24 mouse cellular contexts compared by ENCODE assay signal in genomic region chr13:44788352-44789125, GRCm38 (mm10). TPM values are rescaled to one million over a fixed set of nuclear protein-coding genes. Genes with fewer than 3 reads are reported as not detected.
DNase-seq lines count a peak whose midpoint lies in the region; ATAC-seq lines count a peak whose summit lies in the region.
"Had no signal": no experiment of that assay in that cellular context is flagged by ENCODE, and none has a peak within 500 bp of the region (broad histone marks: within the 10 kb centered on the region; RNA-seq: fewer than 3 reads in every experiment).

No protein-coding gene starts in this region.

- no peak overlapping the region for H3K9ac ChIP-seq in heart, embryonic 11.5 days (ENCODE audit: low read depth, low read length)
- H3K9ac ChIP-seq in heart, embryonic 15.5 days: no peak overlapping the region
- H3K9ac ChIP-seq: forebrain, embryonic 13.5 days; forebrain, postnatal 0 days; hindbrain, embryonic 12.5 days had no signal

- H3K9me3 ChIP-seq in heart, embryonic 11.5 days (replicated peaks; ENCODE audit: control insufficient read depth, low read length): no peaks in the 10 kb centered on the region
- no peaks in the 10 kb centered on the region for H3K9me3 ChIP-seq in heart, embryonic 15.5 days (replicated peaks)
- H3K9me3 ChIP-seq: embryonic facial prominence, embryonic 10.5 days; forebrain, embryonic 13.5 days; G1E; hindbrain, embryonic 12.5 days had no signal

- no peak for ATAC-seq in heart, embryonic 11.5 days (replicated peaks; ENCODE audit: insufficient number of reproducible peaks, low FRiP score, low TSS enrichment)
- no peak for ATAC-seq in heart, embryonic 15.5 days (replicated peaks; ENCODE audit: insufficient number of reproducible peaks, insufficient read depth, low FRiP score, low read depth)
- peak; percentile 52 for ATAC-seq in granulocyte monocyte progenitor cell, adult 5-6 weeks (replicated peaks; ENCODE audit: poor library complexity, severe bottlenecking)
- no peak for ATAC-seq in cerebellum, adult (ENCODE audit: insufficient number of reproducible peaks, low FRiP score, low TSS enrichment)
- ATAC-seq: CD4-positive, CD25-positive, alpha-beta regulatory T cell, adult 4 months; forebrain, embryonic 13.5 days; forebrain, postnatal 0 days; hindbrain, embryonic 16.5 days; inflammation-experienced regulatory T-cells, adult 6 months; intestine, postnatal 0 days; Patski had no signal

- no peaks in the 10 kb centered on the region for H3K27me3 ChIP-seq in heart, embryonic 11.5 days (ENCODE audit: control insufficient read depth, insufficient read depth, low read length)
- H3K27me3 ChIP-seq in heart, embryonic 15.5 days: no peaks in the 10 kb centered on the region
- H3K27me3 ChIP-seq in splenic B cell, adult 2 months (ENCODE audit: control insufficient read depth, insufficient read depth, low read length, poor library complexity, severe bottlenecking): no peaks in the 10 kb centered on the region
- H3K27me3 ChIP-seq: forebrain, embryonic 13.5 days; hindbrain, embryonic 12.5 days; Patski had no signal

- peaks cover 29% of the 10 kb centered on the region for H3K4me1 ChIP-seq in heart, embryonic 11.5 days (ENCODE audit: control insufficient read depth, insufficient read depth, low read length)
- peaks cover 54% of the 10 kb centered on the region for H3K4me1 ChIP-seq in heart, embryonic 15.5 days (replicated peaks)

- H3K27ac ChIP-seq in heart, embryonic 11.5 days (ENCODE audit: low read depth, low read length): peak overlapping the region; percentile 52; the same call in 1 of the 2 replicates
- H3K27ac ChIP-seq in heart, embryonic 15.5 days: peak overlapping the region; percentile 71
- H3K27ac ChIP-seq: embryonic facial prominence, embryonic 10.5 days; forebrain, embryonic 13.5 days; hindbrain, embryonic 12.5 days; kidney, postnatal 0 days had no signal

- peak overlapping the region; percentile 52 for H3K4me2 ChIP-seq in heart, embryonic 11.5 days
- H3K4me2 ChIP-seq in heart, embryonic 15.5 days: peak overlapping the region; percentile 55
- H3K4me2 ChIP-seq: forebrain, embryonic 13.5 days; hindbrain, embryonic 12.5 days had no signal

- no peaks in the 10 kb centered on the region for H3K36me3 ChIP-seq in heart, embryonic 11.5 days (ENCODE audit: control insufficient read depth, insufficient read depth, low read length)
- H3K36me3 ChIP-seq in heart, embryonic 15.5 days: no peaks in the 10 kb centered on the region
- no peaks in the 10 kb centered on the region for H3K36me3 ChIP-seq in splenic B cell, adult 2 months (ENCODE audit: control insufficient read depth, insufficient read depth, low read length, poor library complexity, severe bottlenecking)
- H3K36me3 ChIP-seq: hindbrain, embryonic 12.5 days had no signal

- DNase-seq in heart, postnatal 10 days: no peak
- no peak for DNase-seq in heart, postnatal 14 days
- peak; percentile 72 for DNase-seq in splenic B cell, adult 2 months (ENCODE audit: low read depth, low spot score)
- DNase-seq: adrenal gland, adult 2 months; adrenal gland, postnatal 25 days; cerebellum, adult 2 months; cerebellum, postnatal 10 days; forebrain, postnatal 0 days; gastrocnemius, postnatal 14 days; kidney, adult 9 months had no signal

- intact Hi-C loops in heart, postnatal 10 days (cut with DNase I): loop anchor here (5.0 kb wide), 1 partner anchor 926 kb away; no protein-coding TSS in a partner anchor
- intact Hi-C loops in heart, postnatal 14 days (cut with DNase I): loop anchor here (2.0 kb wide), 1 partner anchor 54 kb away; no protein-coding TSS in a partner anchor

- H3K4me3 ChIP-seq in heart, embryonic 11.5 days (ENCODE audit: low read depth, low read length): no peak overlapping the region
- H3K4me3 ChIP-seq in heart, embryonic 15.5 days: peak overlapping the region; percentile 19; the same call in 1 of the 2 replicates
- H3K4me3 ChIP-seq: embryonic facial prominence, embryonic 10.5 days; forebrain, embryonic 13.5 days; hindbrain, embryonic 12.5 days had no signal

- WGBS in heart, embryonic 11.5 days (ENCODE audit: insufficient replicate concordance): 63% methylated on average over 9 of the region's 9 CpGs
- 44% methylated on average over 9 of the region's 9 CpGs for WGBS in heart, embryonic 15.5 days

RNA-seq across cellular contexts. Expression of gene Jarid2, which starts 59.3 kb away (rescaled TPM):
- 20.1 and 22.4 TPM in 2 replicates for polyA plus RNA-seq in heart, embryonic 11.5 days (2014; fragmentation: Nextera tagmentation; extraction: Ambion mirVana)
- total RNA-seq in heart, postnatal 10 days (2021): 10 to 100 TPM; 49.5 to 65.3 TPM
- 19.0 and 21.6 TPM in 2 replicates for polyA plus RNA-seq in heart, embryonic 15.5 days (2015; fragmentation: Nextera tagmentation; extraction: Ambion mirVana)
- 10 to 100 TPM; 46.7 to 50.0 TPM for total RNA-seq in heart, postnatal 14 days (2021)
- 37.8 and 58.5 TPM in 2 replicates for total RNA-seq in granulocyte monocyte progenitor cell, adult 5-6 weeks (2014; fragmentation: Nextera tagmentation)
- 31.0 and 37.9 TPM in 2 replicates for total RNA-seq in granulocyte monocyte progenitor cell, adult 5-6 weeks (2017)
